Mouse (Mus musculus): ENCODE measurements around the gene Evc2. TPM values are rescaled to one million over a fixed set of nuclear protein-coding genes. Genes with fewer than 3 reads are reported as not detected.

Gene Evc2
- 6.9 TPM for polyA plus RNA-seq (2014; fragmentation: Illumina TruSeq; extraction: RNeasy Lipid Tissue Mini Kit (QIAGEN cat#74804); ENCODE audit: insufficient read depth, low read depth, low replicate concordance)

GRCm38 (mm10) chr5:37338288-37338687, at the start of gene Evc2:
Gene Evc2 (plus strand): TSS chr5:37338499.

DNA sequence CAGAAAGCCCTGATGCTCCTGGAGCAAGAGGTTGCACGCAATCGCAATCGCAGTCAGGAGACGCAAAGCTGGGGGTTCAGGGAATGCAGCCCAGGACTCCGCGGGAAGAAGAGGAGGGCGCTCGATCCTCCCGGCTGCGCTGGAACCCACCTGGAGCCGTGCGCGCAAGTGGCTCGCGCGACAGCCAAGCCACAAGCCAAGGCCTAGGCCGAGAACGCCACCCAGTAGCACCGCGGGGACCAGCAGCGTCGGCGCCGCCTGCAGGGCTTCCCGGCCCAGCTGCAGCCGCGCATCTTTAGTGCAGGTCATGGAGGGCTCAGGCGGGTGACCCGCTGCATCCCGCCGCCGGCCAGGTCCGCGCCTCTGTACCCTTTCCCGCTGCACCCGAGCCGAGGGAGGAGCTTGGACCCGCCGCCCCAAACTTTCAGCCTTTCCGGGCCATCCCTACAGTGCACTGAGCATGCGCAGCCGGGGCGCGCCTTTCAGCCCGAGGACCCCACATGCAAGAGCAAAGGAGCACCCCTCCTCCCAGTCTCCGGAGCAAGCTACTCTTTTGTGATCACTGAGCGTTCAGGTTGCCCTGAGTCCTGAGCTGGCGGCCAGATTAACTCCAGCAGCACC, 1.7 kb upstream of the Evc2 start, which contains the start of gene Evc:
Evc (minus strand) TSS at position 410 of the 621 bp plus-strand sequence.

Other genes with a start within 250 kb of the Evc2 start
- 0.20 TPM for gene Crmp1, start 96.6 kb upstream of the Evc2 start, polyA plus RNA-seq (2014; fragmentation: Illumina TruSeq; extraction: RNeasy Lipid Tissue Mini Kit (QIAGEN cat#74804); ENCODE audit: insufficient read depth, low read depth, low replicate concordance)
- 7.4 TPM for gene Evc, start 1.6 kb upstream of the Evc2 start, polyA plus RNA-seq (2014; fragmentation: Illumina TruSeq; extraction: RNeasy Lipid Tissue Mini Kit (QIAGEN cat#74804); ENCODE audit: insufficient read depth, low read depth, low replicate concordance)

Data from lung, adult 10 weeks (tissue).